Mouse (Mus musculus): Measurements from ENCODE around the gene Dnajc13. TPM values are rescaled to one million over a fixed set of nuclear protein-coding genes. Genes with fewer than 3 reads are reported as not detected.

The Dnajc13 gene
- polyA plus RNA-seq, 1 experiment from 2014 or later, result 22.6 TPM

- no peak overlapping the region for H3K27ac ChIP-seq (replicated peaks)
- ATAC-seq (ENCODE audit: low FRiP score, low read depth), result no peak
- H3K4me1 ChIP-seq (replicated peaks), result no peaks in the 10 kb centered on the region
- no peaks in the 10 kb centered on the region for H3K9me3 ChIP-seq
- no peaks in the 10 kb centered on the region for H3K36me3 ChIP-seq
- no peak overlapping the region for H3K4me3 ChIP-seq
- H3K4me2 ChIP-seq, result no peak overlapping the region
- H3K27me3 ChIP-seq, result 0 out of 2 replicates have a peak, but pooled peaks cover 2% of the 10 kb centered on the region
- no peak overlapping the region for H3K9ac ChIP-seq
- 90% methylated on average over 17 of the region's 17 CpGs for WGBS
These were observed 12.5 kb upstream of the Dnajc13 start for GRCm38 (mm10) chr9:104275084-104275785.

- Histone ChIP-seq H3K4me1 (replicated peaks) (no peaks in the 10 kb centered on the region), H3K4me3 (no peak overlapping the region), H3K27me3 (0 out of 2 replicates have a peak, but pooled peaks cover 2% of the 10 kb centered on the region), H3K9me3 (no peaks in the 10 kb centered on the region), H3K36me3 (no peaks in the 10 kb centered on the region), H3K9ac (no peak overlapping the region), H3K27ac (replicated peaks) (no peak overlapping the region), H3K4me2 (no peak overlapping the region)
- no peak for ATAC-seq (ENCODE audit: low FRiP score, low read depth)
- WGBS, result 82% methylated on average over 4 of the region's 4 CpGs
These were observed 9.3 kb upstream of the Dnajc13 start for GRCm38 (mm10) chr9:104272057-104272456.

GRCm38 (mm10) chr9:104271642-104272041 lies 8.9 kb upstream of the Dnajc13 start:
- WGBS, result 71% methylated on average over 4 of the region's 4 CpGs
- Histone ChIP-seq H3K4me2 (no peak overlapping the region), H3K9ac (no peak overlapping the region), H3K36me3 (no peaks in the 10 kb centered on the region), H3K27ac (replicated peaks) (no peak overlapping the region), H3K27me3 (0 out of 2 replicates have a peak, but pooled peaks cover 2% of the 10 kb centered on the region), H3K9me3 (no peaks in the 10 kb centered on the region), H3K4me1 (replicated peaks) (no peaks in the 10 kb centered on the region), H3K4me3 (no peak overlapping the region)
- ATAC-seq (ENCODE audit: low FRiP score, low read depth), result no peak

GRCm38 (mm10) chr9:104269944-104270343 lies 7.2 kb upstream of the Dnajc13 start:
- Histone ChIP-seq H3K4me1 (replicated peaks) (no peaks in the 10 kb centered on the region), H3K27ac (replicated peaks) (no peak overlapping the region), H3K9ac (no peak overlapping the region), H3K9me3 (no peaks in the 10 kb centered on the region), H3K4me2 (no peak overlapping the region), H3K27me3 (0 out of 2 replicates have a peak, but pooled peaks cover 2% of the 10 kb centered on the region), H3K4me3 (no peak overlapping the region), H3K36me3 (no peaks in the 10 kb centered on the region)
- WGBS, result 56% methylated on average over 3 of the region's 3 CpGs
- no peak for ATAC-seq (ENCODE audit: low FRiP score, low read depth)

- no peak for ATAC-seq (ENCODE audit: low FRiP score, low read depth)
- no peak overlapping the region for H3K27ac ChIP-seq (replicated peaks)
- H3K4me2 ChIP-seq, result no peak overlapping the region
- no peaks in the 10 kb centered on the region for H3K9me3 ChIP-seq
- no peak overlapping the region for H3K9ac ChIP-seq
- WGBS, result 35% methylated on average over 10 of the region's 10 CpGs
- H3K27me3 ChIP-seq, result 0 out of 2 replicates have a peak, but pooled peaks cover 2% of the 10 kb centered on the region
- H3K4me3 ChIP-seq, result no peak overlapping the region
- no peaks in the 10 kb centered on the region for H3K4me1 ChIP-seq (replicated peaks)
- no peaks in the 10 kb centered on the region for H3K36me3 ChIP-seq
These were observed 6.7 kb upstream of the Dnajc13 start for GRCm38 (mm10) chr9:104269349-104269871.

GRCm38 (mm10) chr9:104264567-104264966 lies 1.8 kb upstream of the Dnajc13 start:
- Histone ChIP-seq H3K9ac (no peak overlapping the region), H3K4me2 (no peak overlapping the region), H3K4me1 (replicated peaks) (peaks cover 30% of the 10 kb centered on the region), H3K4me3 (no peak overlapping the region), H3K27ac (replicated peaks) (no peak overlapping the region), H3K27me3 (no peaks in the 10 kb centered on the region), H3K36me3 (no peaks in the 10 kb centered on the region), H3K9me3 (no peaks in the 10 kb centered on the region)
- WGBS, result 88% methylated on average over 1 of the region's 2 CpGs
- ATAC-seq (ENCODE audit: low FRiP score, low read depth), result no peak

GRCm38 (mm10) chr9:104262016-104262762 lies 541 bp downstream of the Dnajc13 start:
- Histone ChIP-seq H3K36me3 (no peaks in the 10 kb centered on the region), H3K9me3 (no peaks in the 10 kb centered on the region), H3K27me3 (no peaks in the 10 kb centered on the region), H3K27ac (replicated peaks) (peak overlapping the region; percentile 92), H3K9ac (peak overlapping the region; percentile 77), H3K4me1 (replicated peaks) (peaks cover 30% of the 10 kb centered on the region), H3K4me2 (peak overlapping the region; percentile 89), H3K4me3 (peak overlapping the region; percentile 70)
- peak; percentile 71 for ATAC-seq (ENCODE audit: low FRiP score, low read depth)
- WGBS, result under 1% methylated on average over 46 of the region's 46 CpGs

GRCm38 (mm10) chr9:104260306-104260705 lies 2.4 kb downstream of the Dnajc13 start:
- 62% methylated on average over 4 of the region's 4 CpGs for WGBS
- Histone ChIP-seq H3K4me1 (replicated peaks) (peaks cover 30% of the 10 kb centered on the region), H3K36me3 (no peaks in the 10 kb centered on the region), H3K27me3 (no peaks in the 10 kb centered on the region), H3K4me3 (no peak overlapping the region), H3K27ac (replicated peaks) (no peak overlapping the region), H3K9ac (no peak overlapping the region), H3K9me3 (no peaks in the 10 kb centered on the region), H3K4me2 (peak overlapping the region; percentile 89)
- no peak for ATAC-seq (ENCODE audit: low FRiP score, low read depth)

GRCm38 (mm10) chr9:104256085-104256484 lies 6.6 kb downstream of the Dnajc13 start:
- ATAC-seq (ENCODE audit: low FRiP score, low read depth), result no peak
- H3K27me3 ChIP-seq, result no peaks in the 10 kb centered on the region
- no peaks in the 10 kb centered on the region for H3K9me3 ChIP-seq
- H3K9ac ChIP-seq, result no peak overlapping the region
- 61% methylated on average over 2 of the region's 2 CpGs for WGBS
- H3K4me2 ChIP-seq, result no peak overlapping the region
- H3K4me1 ChIP-seq (replicated peaks), result peaks cover 19% of the 10 kb centered on the region
- H3K4me3 ChIP-seq, result no peak overlapping the region
- H3K36me3 ChIP-seq, result no peaks in the 10 kb centered on the region
- no peak overlapping the region for H3K27ac ChIP-seq (replicated peaks)

- no peak overlapping the region for H3K27ac ChIP-seq (replicated peaks)
- no peaks in the 10 kb centered on the region for H3K36me3 ChIP-seq
- no peaks in the 10 kb centered on the region for H3K27me3 ChIP-seq
- H3K4me3 ChIP-seq, result no peak overlapping the region
- ATAC-seq (ENCODE audit: low FRiP score, low read depth), result no peak
- H3K4me2 ChIP-seq, result no peak overlapping the region
- no peak overlapping the region for H3K9ac ChIP-seq
- peaks cover 4% of the 10 kb centered on the region for H3K4me1 ChIP-seq (replicated peaks)
- WGBS, result 73% methylated on average over 9 of the region's 9 CpGs
- no peaks in the 10 kb centered on the region for H3K9me3 ChIP-seq
These were observed 8.1 kb downstream of the Dnajc13 start for GRCm38 (mm10) chr9:104254408-104255180.

GRCm38 (mm10) chr9:104252637-104253036 lies 10.1 kb downstream of the Dnajc13 start:
- no peaks in the 10 kb centered on the region for H3K9me3 ChIP-seq
- ATAC-seq (ENCODE audit: low FRiP score, low read depth), result no peak
- no peak overlapping the region for H3K4me2 ChIP-seq
- no peaks in the 10 kb centered on the region for H3K36me3 ChIP-seq
- H3K27me3 ChIP-seq, result no peaks in the 10 kb centered on the region
- no peak overlapping the region for H3K4me3 ChIP-seq
- 94% methylated on average over 3 of the region's 3 CpGs for WGBS
- H3K4me1 ChIP-seq (replicated peaks), result peaks cover 3% of the 10 kb centered on the region; the same call in 1 of the 2 replicates
- H3K9ac ChIP-seq, result no peak overlapping the region
- no peak overlapping the region for H3K27ac ChIP-seq (replicated peaks)

Data from hindbrain, embryonic 15.5 days (tissue).